Mouse (Mus musculus) bone marrow, adult 2 months (tissue): ENCODE data around the gene Tbx21.

Experiments
- CTCF ChIP-seq: fragments of 200-500 bp; IDR thresholded peaks from 2 replicates; pipeline ENCODE4 v1.5.1; 2011; ENCODE audit warnings: low read length, control low read depth; ENCODE audit not compliant: control insufficient read depth, insufficient read depth
- POLR2A ChIP-seq: fragments of 200-500 bp; IDR thresholded peaks from 2 replicates; pipeline ENCODE4 v1.6.1; 2011; ENCODE audit warnings: low read depth, mild to moderate bottlenecking, control low read depth, low read length, borderline replicate concordance; ENCODE audit not compliant: control insufficient read depth

- no peak for TF ChIP-seq CTCF
- TF ChIP-seq POLR2A: no peak
These were observed 5.1 kb upstream of the Tbx21 start for GRCm38 (mm10) chr11:97120221-97120620.
